Mouse (Mus musculus) ES-Bruce4 (cell line): Measurements from ENCODE around the gene Tmed9. TPM values are rescaled to one million over a fixed set of nuclear protein-coding genes. Genes with fewer than 3 reads are reported as not detected.
"Not testable (repeated sequence)": the region's sequence is repeated elsewhere in the genome, so short reads cannot be mapped to it uniquely, and the experiment has no call there.

Source experiments
- H3K27ac ChIP-seq: 2 replicates; pipeline ENCODE4 v1.5.1; 2012; ENCODE audit warnings: low read length, inconsistent platforms; ENCODE audit not compliant: insufficient read depth
- H3K27me3 ChIP-seq: 2 replicates; pipeline ENCODE4 v1.6.1; 2012; ENCODE audit warnings: mild to moderate bottlenecking, low read length, inconsistent platforms; ENCODE audit not compliant: control insufficient read depth, poor library complexity, insufficient read depth, severe bottlenecking
- H3K36me3 ChIP-seq: 2 replicates; pipeline ENCODE4 v1.6.1; 2012; ENCODE audit warnings: inconsistent platforms, mild to moderate bottlenecking, low read length, moderate library complexity; ENCODE audit not compliant: control insufficient read depth, poor library complexity, insufficient read depth, severe bottlenecking
- H3K4me1 ChIP-seq: one replicate; pipeline ENCODE4 v1.8.1; 2011; ENCODE audit warnings: low read length; ENCODE audit not compliant: control insufficient read depth, insufficient read depth
- H3K4me3 ChIP-seq: 2 replicates; pipeline ENCODE4 v1.5.1; 2011; ENCODE audit warnings: low read depth, mild to moderate bottlenecking, low read length
- H3K9ac ChIP-seq: 2 replicates; pipeline ENCODE4 v1.6.1; 2012; ENCODE audit warnings: low read depth, mild to moderate bottlenecking, inconsistent platforms; ENCODE audit not compliant: poor library complexity, severe bottlenecking
- H3K9me3 ChIP-seq: replicated peaks from 2 replicates; pipeline ENCODE4 v1.6.1; 2012; ENCODE audit warnings: mild to moderate bottlenecking, low read length, inconsistent platforms; ENCODE audit not compliant: control insufficient read depth, poor library complexity, insufficient read depth, severe bottlenecking
- CTCF ChIP-seq: IDR thresholded peaks from one replicate; pipeline ENCODE4 v1.8.1; 2011; ENCODE audit warnings: low read depth, low read length
- EP300 ChIP-seq: IDR thresholded peaks from 2 replicates; pipeline ENCODE4 v1.6.1; 2011; ENCODE audit warnings: low read depth, low read length; ENCODE audit not compliant: insufficient read depth
- POLR2A ChIP-seq: IDR thresholded peaks from one replicate; pipeline ENCODE4 v1.8.1; 2011; ENCODE audit warnings: low read length; ENCODE audit not compliant: insufficient read depth
- polyA plus RNA-seq: library from polyadenylated mRNA; stranded (reverse); fragments of >200 nt; gene quantifications from 2 replicates; pipeline ENCODE4 v1.2.4, GENCODE M21; 2011; ENCODE audit warnings: low read depth; ENCODE audit not compliant: missing spikeins, insufficient read depth, insufficient read length

Tmed9 gene
- polyA plus RNA-seq, 1 experiment: 94.2 TPM

DNA sequence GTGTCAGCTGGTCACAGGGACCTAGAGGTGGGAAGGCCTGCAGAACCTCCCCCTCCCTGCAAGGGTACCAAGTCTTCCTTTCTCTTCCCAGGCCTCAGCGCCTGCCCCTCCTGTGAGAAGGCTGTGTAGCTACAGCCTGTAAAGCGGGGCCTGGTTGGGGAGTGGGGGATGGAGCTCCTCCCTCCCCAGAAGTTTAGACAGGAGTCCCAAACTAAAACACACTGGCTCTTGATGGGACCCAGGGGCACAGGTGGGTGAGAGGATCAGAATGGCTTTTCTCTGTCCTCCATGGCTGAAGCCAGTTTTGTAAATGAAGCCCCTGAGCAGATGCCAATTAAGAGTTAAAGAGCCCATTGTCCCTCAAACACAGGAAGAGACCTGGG, 34.1 kb downstream of the Tmed9 start:
- H3K27ac ChIP-seq: no peak overlapping the region
- no peaks in the 10 kb centered on the region for H3K36me3 ChIP-seq
- TF ChIP-seq EP300 (no peak), CTCF (no peak), POLR2A (no peak)
- no peak overlapping the region for H3K4me3 ChIP-seq
- H3K27me3 ChIP-seq: no peaks in the 10 kb centered on the region
- H3K9ac ChIP-seq: no peak overlapping the region
- no peaks in the 10 kb centered on the region for H3K9me3 ChIP-seq
- no peaks in the 10 kb centered on the region for H3K4me1 ChIP-seq

DNA sequence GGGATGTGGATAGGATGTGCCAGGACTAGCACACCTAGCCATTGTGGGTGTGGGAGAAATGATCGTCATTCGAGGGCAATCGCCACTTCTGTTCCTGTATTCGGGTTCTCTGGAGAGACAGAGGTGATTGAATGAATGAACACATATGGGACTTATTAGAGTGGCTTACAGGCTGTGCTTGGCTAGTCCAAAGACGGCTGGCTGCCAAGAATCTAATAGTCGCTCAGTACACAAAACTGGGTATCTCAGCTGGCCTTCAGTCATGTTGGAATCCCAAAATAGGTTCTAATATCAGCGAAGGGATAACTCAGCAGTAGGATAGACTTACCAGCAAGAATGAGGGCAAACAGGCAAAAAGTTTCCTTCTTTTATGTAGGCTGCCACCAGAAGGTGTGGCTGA, 38.5 kb downstream of the Tmed9 start:
- H3K9ac ChIP-seq: no peak overlapping the region
- no peaks in the 10 kb centered on the region for H3K36me3 ChIP-seq
- H3K4me3 ChIP-seq: no peak overlapping the region
- no peaks in the 10 kb centered on the region for H3K27me3 ChIP-seq
- no peaks in the 10 kb centered on the region for H3K4me1 ChIP-seq
- TF ChIP-seq EP300 (no peak), CTCF (no peak), POLR2A (no peak)
- no peak overlapping the region for H3K27ac ChIP-seq
- no peaks in the 10 kb centered on the region for H3K9me3 ChIP-seq

DNA sequence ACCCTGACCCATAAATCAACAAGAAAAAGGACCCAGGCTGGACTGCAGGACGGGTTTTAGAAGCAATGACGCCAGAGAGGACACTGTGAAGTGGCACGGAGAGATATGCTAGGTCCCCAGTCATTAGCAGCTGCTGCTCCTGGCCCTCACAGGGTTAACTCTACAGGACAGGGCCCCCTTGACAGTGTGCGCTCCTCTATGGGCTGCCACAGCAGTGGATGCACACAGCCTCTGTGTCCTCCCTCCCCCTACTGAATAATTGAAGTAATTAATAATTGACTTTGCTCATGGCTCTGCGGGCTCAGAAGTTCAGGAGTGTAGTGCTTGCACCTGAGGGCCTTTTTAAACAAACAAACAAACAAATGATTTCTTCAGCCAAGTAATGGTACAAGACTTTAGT, 39.9 kb downstream of the Tmed9 start:
- Histone ChIP-seq H3K27ac (no peak overlapping the region), H3K36me3 (no peaks in the 10 kb centered on the region), H3K27me3 (no peaks in the 10 kb centered on the region), H3K4me1 (no peaks in the 10 kb centered on the region), H3K9me3 (no peaks in the 10 kb centered on the region), H3K4me3 (no peak overlapping the region), H3K9ac (no peak overlapping the region)
- TF ChIP-seq POLR2A (no peak), CTCF (no peak), EP300 (no peak)

DNA sequence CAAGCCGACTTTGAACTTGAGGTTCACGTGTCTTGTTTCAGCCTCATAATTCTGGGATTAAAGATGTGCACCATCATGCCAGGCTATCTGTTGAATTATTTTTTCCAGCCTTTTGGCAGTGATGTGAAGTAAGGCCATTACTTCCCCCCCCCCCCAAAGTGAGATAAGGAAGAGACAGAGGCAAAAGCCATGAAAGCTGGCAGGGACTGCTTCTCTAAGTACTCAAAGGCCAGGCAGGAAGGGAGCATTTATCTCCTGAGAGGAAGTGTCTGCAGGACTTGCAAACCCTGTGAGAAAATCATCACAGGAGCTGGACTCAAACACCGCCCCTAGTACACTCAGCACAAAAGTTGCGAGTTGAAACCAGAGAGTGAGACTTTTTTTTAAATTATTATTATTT, 45.8 kb downstream of the Tmed9 start:
- H3K36me3 ChIP-seq: no peaks in the 10 kb centered on the region
- no peak for TF ChIP-seq CTCF
- TF ChIP-seq POLR2A: no peak
- no peak for TF ChIP-seq EP300
- no peak overlapping the region for H3K9ac ChIP-seq

DNA sequence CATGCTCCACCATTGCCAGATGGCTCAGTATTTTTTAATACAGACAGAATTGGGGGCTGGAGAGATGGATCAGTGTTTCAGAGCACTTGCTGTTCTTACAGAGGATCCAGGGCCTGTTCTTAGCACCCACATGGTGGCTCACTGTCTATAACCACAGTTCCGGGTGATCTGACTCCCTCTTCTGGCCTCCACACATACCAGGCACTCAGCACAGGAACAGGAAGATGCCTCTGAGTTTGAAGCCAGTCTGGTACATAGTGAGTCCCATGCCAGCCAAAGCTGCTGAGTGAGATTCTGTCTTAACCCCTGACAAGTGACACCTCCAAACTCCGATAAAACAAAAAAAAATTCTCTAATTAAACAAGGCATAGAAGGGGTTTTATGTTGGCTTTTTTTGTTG, 46.7 kb downstream of the Tmed9 start:
- no peaks in the 10 kb centered on the region for H3K4me1 ChIP-seq
- H3K9ac ChIP-seq: no peak overlapping the region
- no peaks in the 10 kb centered on the region for H3K9me3 ChIP-seq
- H3K36me3 ChIP-seq: no peaks in the 10 kb centered on the region
- H3K27me3 ChIP-seq: no peaks in the 10 kb centered on the region
- no peak overlapping the region for H3K4me3 ChIP-seq
- no peak overlapping the region for H3K27ac ChIP-seq
- TF ChIP-seq POLR2A (no peak), CTCF (no peak), EP300 (no peak)

More for the DNA sequence above, 45.8 kb downstream of the Tmed9 start:
- Histone ChIP-seq H3K4me3 (no peak overlapping the region), H3K27me3 (no peaks in the 10 kb centered on the region), H3K9me3 (no peaks in the 10 kb centered on the region), H3K4me1 (no peaks in the 10 kb centered on the region), H3K27ac (no peak overlapping the region)

GRCm38 (mm10) chr13:55622156-55622648, 48.7 kb downstream of the Tmed9 start:
- H3K27ac ChIP-seq, H3K27me3 ChIP-seq, H3K4me1 ChIP-seq, H3K9me3 ChIP-seq, H3K36me3 ChIP-seq: not testable (repeated sequence)
- Histone ChIP-seq H3K4me3 (peak overlapping the region; percentile 98), H3K9ac (peak overlapping the region; percentile 80)
